Mouse (Mus musculus) small intestine, adult 2 months (tissue): ENCODE data around the gene Serpina3k.

ENCODE experiments used
- CTCF ChIP-seq: fragments of 200-500 bp; IDR thresholded peaks from 2 replicates; pipeline ENCODE4 v1.5.1; 2012; ENCODE audit warnings: low read depth, mild to moderate bottlenecking, control low read depth, inconsistent platforms, low read length, moderate library complexity, mixed read lengths; ENCODE audit not compliant: insufficient replicate concordance, insufficient read length; ENCODE audit errors: extremely low read depth
- POLR2A ChIP-seq: fragments of 200-500 bp; IDR thresholded peaks from 2 replicates; pipeline ENCODE4 v1.6.1; 2012; ENCODE audit warnings: low read depth, mild to moderate bottlenecking, control low read depth, inconsistent platforms, low read length, moderate library complexity

- TF ChIP-seq CTCF (no peak), POLR2A (no peak)
Observed at GRCm38 (mm10) chr12:104314253-104314652, 24.0 kb upstream of the Serpina3k start, which contains the start of gene Serpina3j.
